Mouse (Mus musculus) hindbrain, embryonic 12.5 days (tissue): Measurements from ENCODE around the gene Pdss2. TPM values are rescaled to one million over a fixed set of nuclear protein-coding genes. Genes with fewer than 3 reads are reported as not detected.

ENCODE experiments used
- ATAC-seq: fragments of 200-750 bp; cut with Nextera tagmentation; 2 replicates; pipeline ENCODE4 v1.8.0; 2017; ENCODE audit warnings: moderate TSS enrichment; ENCODE audit not compliant: low FRiP score
- H3K27ac ChIP-seq: fragments of 300-500 bp; sonication (generic); 2 replicates; pipeline ENCODE4 v1.5.1; 2016; ENCODE audit warnings: mild to moderate bottlenecking
- H3K27me3 ChIP-seq: fragments of 300-500 bp; sonication (generic); 2 replicates; pipeline ENCODE4 v1.6.1; 2016; ENCODE audit warnings: mild to moderate bottlenecking
- H3K36me3 ChIP-seq: fragments of 300-500 bp; sonication (generic); 2 replicates; pipeline ENCODE4 v1.6.1; 2016; ENCODE audit warnings: mild to moderate bottlenecking
- H3K4me1 ChIP-seq: fragments of 300-500 bp; sonication (generic); 2 replicates; pipeline ENCODE4 v1.6.1; 2016
- H3K4me2 ChIP-seq: fragments of 300-500 bp; sonication (generic); replicated peaks from 2 replicates; pipeline ENCODE4 v1.6.1; 2016; ENCODE audit warnings: mild to moderate bottlenecking
- H3K4me3 ChIP-seq: fragments of 300-500 bp; sonication (generic); 2 replicates; pipeline ENCODE4 v1.5.1; 2016; ENCODE audit warnings: mild to moderate bottlenecking
- H3K9ac ChIP-seq: fragments of 300-500 bp; sonication (generic); 2 replicates; pipeline ENCODE4 v1.6.1; 2016; ENCODE audit warnings: mild to moderate bottlenecking, moderate library complexity
- H3K9me3 ChIP-seq: fragments of 300-500 bp; sonication (generic); replicated peaks from 2 replicates; pipeline ENCODE4 v1.6.1; 2016; ENCODE audit warnings: mild to moderate bottlenecking
- WGBS: fragments of 180-500 bp; shearing (Covaris S2); methylation state at CpG from one replicate; pipeline ENCODE4 v1.1.7; 2016; 5-methylcytosine and 5-hydroxymethylcytosine counted together
- polyA plus RNA-seq: library from polyadenylated mRNA; unstranded; fragments of >200 nt; fragmentation: Nextera tagmentation; extraction: Ambion mirVana; gene quantifications from 2 replicates; pipeline ENCODE4 v1.2.1, GENCODE M21; 2016

Pdss2 gene
- polyA plus RNA-seq, 1 experiment from 2014 or later = 14.9 TPM

- ATAC-seq = no peak
- Histone ChIP-seq H3K36me3 (no peaks in the 10 kb centered on the region), H3K4me2 (no peak overlapping the region; the same call in 1 of the 2 replicates), H3K4me1 (peaks cover 37% of the 10 kb centered on the region), H3K4me3 (no peak overlapping the region), H3K9me3 (no peaks in the 10 kb centered on the region), H3K27ac (peak overlapping the region; percentile 67), H3K9ac (peak overlapping the region; percentile 8; the same call in 1 of the 2 replicates), H3K27me3 (no peaks in the 10 kb centered on the region)
- WGBS = 44% methylated on average over 9 of the region's 9 CpGs
These were observed 262.2 kb downstream of the Pdss2 start for GRCm38 (mm10) chr10:43483426-43483995.

- 95% methylated on average over 6 of the region's 6 CpGs for WGBS
These were observed 264.5 kb downstream of the Pdss2 start for GRCm38 (mm10) chr10:43485751-43486268.

GRCm38 (mm10) chr10:43487441-43488010 is 266.2 kb downstream of the Pdss2 start:
- Histone ChIP-seq H3K4me3 (no peak overlapping the region), H3K9ac (no peak overlapping the region), H3K9me3 (no peaks in the 10 kb centered on the region), H3K27me3 (no peaks in the 10 kb centered on the region), H3K4me1 (peaks cover 28% of the 10 kb centered on the region), H3K4me2 (no peak overlapping the region), H3K27ac (no peak overlapping the region), H3K36me3 (no peaks in the 10 kb centered on the region)
- no peak for ATAC-seq
- 87% methylated on average over 3 of the region's 3 CpGs for WGBS

More at GRCm38 (mm10) chr10:43485751-43486268, 264.5 kb downstream of the Pdss2 start:
- Histone ChIP-seq H3K9me3 (no peaks in the 10 kb centered on the region), H3K4me3 (no peak overlapping the region), H3K27me3 (no peaks in the 10 kb centered on the region), H3K9ac (no peak overlapping the region), H3K4me2 (no peak overlapping the region), H3K36me3 (no peaks in the 10 kb centered on the region), H3K4me1 (peaks cover 44% of the 10 kb centered on the region), H3K27ac (no peak overlapping the region)
- ATAC-seq = no peak

GRCm38 (mm10) chr10:43488258-43488657 is 267.0 kb downstream of the Pdss2 start:
- Histone ChIP-seq H3K9me3 (no peaks in the 10 kb centered on the region), H3K27ac (no peak overlapping the region), H3K27me3 (no peaks in the 10 kb centered on the region), H3K9ac (no peak overlapping the region), H3K36me3 (no peaks in the 10 kb centered on the region), H3K4me1 (peaks cover 23% of the 10 kb centered on the region), H3K4me2 (no peak overlapping the region), H3K4me3 (no peak overlapping the region)
- WGBS = 83% methylated on average over 4 of the region's 4 CpGs
- ATAC-seq = no peak

GRCm38 (mm10) chr10:43489139-43489538 is 267.9 kb downstream of the Pdss2 start:
- Histone ChIP-seq H3K4me1 (peaks cover 17% of the 10 kb centered on the region), H3K4me2 (no peak overlapping the region), H3K4me3 (no peak overlapping the region), H3K9me3 (no peaks in the 10 kb centered on the region), H3K27ac (no peak overlapping the region), H3K36me3 (0 out of 2 replicates have a peak, but pooled peaks cover 3% of the 10 kb centered on the region), H3K9ac (no peak overlapping the region), H3K27me3 (no peaks in the 10 kb centered on the region)
- WGBS = 89% methylated on average over 7 of the region's 7 CpGs
- no peak for ATAC-seq

GRCm38 (mm10) chr10:43489550-43489949 is 268.3 kb downstream of the Pdss2 start:
- ATAC-seq = no peak
- Histone ChIP-seq H3K4me3 (no peak overlapping the region), H3K9me3 (no peaks in the 10 kb centered on the region), H3K27ac (0 out of 2 replicates have a peak overlapping the region, but pooled peaks have one; percentile 4), H3K36me3 (peaks cover 7% of the 10 kb centered on the region), H3K9ac (no peak overlapping the region), H3K27me3 (no peaks in the 10 kb centered on the region), H3K4me1 (peaks cover 17% of the 10 kb centered on the region), H3K4me2 (no peak overlapping the region)
- 59% methylated on average over 6 of the region's 6 CpGs for WGBS

GRCm38 (mm10) chr10:43490034-43490433 is 268.7 kb downstream of the Pdss2 start:
- whole genome bisulfite sequencing = 76% methylated on average over 8 of the region's 8 CpGs
- no peak overlapping the region for H3K4me3 ChIP-seq
- H3K9ac ChIP-seq = no peak overlapping the region
- peaks cover 12% of the 10 kb centered on the region for H3K36me3 ChIP-seq
- no peaks in the 10 kb centered on the region for H3K9me3 ChIP-seq
- ATAC-seq = no peak
- H3K27ac ChIP-seq = no peak overlapping the region
- H3K4me2 ChIP-seq = no peak overlapping the region
- no peaks in the 10 kb centered on the region for H3K27me3 ChIP-seq
- H3K4me1 ChIP-seq = peaks cover 17% of the 10 kb centered on the region

- no peaks in the 10 kb centered on the region for H3K27me3 ChIP-seq
- ATAC-seq = no peak
- H3K4me1 ChIP-seq = peaks cover 17% of the 10 kb centered on the region
- 88% methylated on average over 5 of the region's 5 CpGs for WGBS
- no peak overlapping the region for H3K4me2 ChIP-seq
- peaks cover 20% of the 10 kb centered on the region for H3K36me3 ChIP-seq
- H3K27ac ChIP-seq = no peak overlapping the region
- H3K4me3 ChIP-seq = no peak overlapping the region
- no peaks in the 10 kb centered on the region for H3K9me3 ChIP-seq
- H3K9ac ChIP-seq = no peak overlapping the region
These were observed 269.6 kb downstream of the Pdss2 start for GRCm38 (mm10) chr10:43490846-43491245.

GRCm38 (mm10) chr10:43502599-43502998 is 281.3 kb downstream of the Pdss2 start:
- Histone ChIP-seq H3K27ac (no peak overlapping the region), H3K4me2 (no peak overlapping the region), H3K4me3 (no peak overlapping the region), H3K4me1 (no peaks in the 10 kb centered on the region), H3K9me3 (no peaks in the 10 kb centered on the region), H3K9ac (no peak overlapping the region), H3K27me3 (no peaks in the 10 kb centered on the region), H3K36me3 (peaks cover 49% of the 10 kb centered on the region)
- ATAC-seq = no peak
- 94% methylated on average over 4 of the region's 4 CpGs for WGBS

GRCm38 (mm10) chr10:43504291-43504690 is 283.0 kb downstream of the Pdss2 start:
- ATAC-seq = no peak
- Histone ChIP-seq H3K36me3 (peaks cover 38% of the 10 kb centered on the region), H3K27me3 (no peaks in the 10 kb centered on the region), H3K4me3 (no peak overlapping the region), H3K4me1 (no peaks in the 10 kb centered on the region), H3K9ac (no peak overlapping the region), H3K4me2 (no peak overlapping the region), H3K9me3 (no peaks in the 10 kb centered on the region), H3K27ac (no peak overlapping the region)
- 82% methylated on average over 1 of the region's 1 CpGs for WGBS

- Histone ChIP-seq H3K27ac (no peak overlapping the region), H3K4me2 (no peak overlapping the region), H3K4me1 (no peaks in the 10 kb centered on the region), H3K4me3 (no peak overlapping the region), H3K36me3 (peaks cover 50% of the 10 kb centered on the region), H3K27me3 (no peaks in the 10 kb centered on the region), H3K9me3 (no peaks in the 10 kb centered on the region), H3K9ac (no peak overlapping the region)
- 77% methylated on average over 4 of the region's 4 CpGs for WGBS
- no peak for ATAC-seq
These were observed 285.8 kb downstream of the Pdss2 start for GRCm38 (mm10) chr10:43507051-43507450.

- no peak for ATAC-seq
- Histone ChIP-seq H3K4me3 (no peak overlapping the region), H3K27ac (no peak overlapping the region)
These were observed 287.9 kb downstream of the Pdss2 start for GRCm38 (mm10) chr10:43509228-43509627.

GRCm38 (mm10) chr10:43512976-43513375 is 291.7 kb downstream of the Pdss2 start:
- no peak overlapping the region for H3K4me2 ChIP-seq
- peaks cover 53% of the 10 kb centered on the region for H3K36me3 ChIP-seq
- no peak overlapping the region for H3K4me3 ChIP-seq
- no peak for ATAC-seq
- 92% methylated on average over 10 of the region's 10 CpGs for WGBS
- H3K9me3 ChIP-seq = no peaks in the 10 kb centered on the region
- H3K27ac ChIP-seq = no peak overlapping the region
- H3K4me1 ChIP-seq = no peaks in the 10 kb centered on the region
- no peaks in the 10 kb centered on the region for H3K27me3 ChIP-seq
- no peak overlapping the region for H3K9ac ChIP-seq

More at GRCm38 (mm10) chr10:43509228-43509627, 287.9 kb downstream of the Pdss2 start:
- H3K4me1 ChIP-seq = no peaks in the 10 kb centered on the region
- no peak overlapping the region for H3K9ac ChIP-seq
- no peak overlapping the region for H3K4me2 ChIP-seq
- H3K36me3 ChIP-seq = peaks cover 58% of the 10 kb centered on the region
- 95% methylated on average over 7 of the region's 7 CpGs for WGBS
- no peaks in the 10 kb centered on the region for H3K9me3 ChIP-seq
- no peaks in the 10 kb centered on the region for H3K27me3 ChIP-seq
